In the genomic region with DNA sequence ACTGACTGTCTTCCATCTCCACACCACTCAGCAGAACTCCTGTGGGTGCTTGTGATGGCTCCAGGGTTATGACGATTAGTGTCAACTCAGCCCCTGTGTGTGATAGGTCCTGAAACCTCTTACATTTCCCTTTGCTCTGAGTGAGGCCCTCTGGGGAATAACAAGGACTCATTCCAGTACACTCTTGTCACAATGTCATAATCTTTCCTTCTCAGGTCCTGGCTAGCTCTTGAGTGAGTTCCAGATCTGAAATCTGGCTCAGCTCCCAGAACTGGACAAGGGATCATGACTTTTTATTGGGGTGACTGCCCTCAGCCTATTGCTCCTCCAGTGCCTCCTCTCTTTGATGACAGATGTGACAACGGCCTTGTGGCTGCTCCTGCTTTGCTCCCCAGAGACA, we compare ENCODE assay signal across 13 mouse cellular contexts. TPM values are rescaled to one million over a fixed set of nuclear protein-coding genes. Genes with fewer than 3 reads are reported as not detected.
DNase-seq lines count a peak whose midpoint lies in the region; ATAC-seq and TF ChIP-seq lines count a peak whose summit lies in the region.
"Had no signal": no experiment of that assay in that cellular context is flagged by ENCODE, and none has a peak within 500 bp of the region (broad histone marks: within the 10 kb centered on the region; RNA-seq: fewer than 3 reads in every experiment).

No protein-coding gene starts in this region.

- no peaks in the 10 kb centered on the region for H3K4me1 ChIP-seq in liver, adult 2 months (ENCODE audit: control insufficient read depth, insufficient read depth, low read length)
- peaks cover 16% of the 10 kb centered on the region for H3K4me1 ChIP-seq in heart, embryonic 12.5 days (replicated peaks)
- H3K4me1 ChIP-seq in kidney, embryonic 15.5 days = no peaks in the 10 kb centered on the region
- no peaks in the 10 kb centered on the region for H3K4me1 ChIP-seq in hindbrain, embryonic 16.5 days (ENCODE audit: control insufficient read depth, insufficient read depth, low read depth, low read length)
- H3K4me1 ChIP-seq: limb, embryonic 12.5 days had no signal

- no peak overlapping the region for H3K4me3 ChIP-seq in liver, adult 2 months (ENCODE audit: insufficient read depth, low read depth, low read length)
- H3K4me3 ChIP-seq in heart, embryonic 12.5 days = no peak overlapping the region
- H3K4me3 ChIP-seq in kidney, embryonic 15.5 days (replicated peaks) = no peak overlapping the region
- H3K4me3 ChIP-seq in hindbrain, embryonic 16.5 days (ENCODE audit: low read length) = no peak overlapping the region
- H3K4me3 ChIP-seq: erythroblast, embryonic 14.5 days; limb, embryonic 12.5 days had no signal

- peak; percentile 51; the same call in 1 of the 2 replicates for ATAC-seq in heart, embryonic 12.5 days (ENCODE audit: insufficient number of reproducible peaks, low FRiP score)
- ATAC-seq in kidney, embryonic 15.5 days (replicated peaks; ENCODE audit: low FRiP score) = peak; percentile 36; the same call in 1 of the 2 replicates
- ATAC-seq in hindbrain, embryonic 16.5 days = no peak
- ATAC-seq: inflammation-experienced regulatory T-cells, adult 6 months had no signal

- peaks cover 4% of the 10 kb centered on the region; the same call in 1 of the 2 replicates for H3K9me3 ChIP-seq in heart, embryonic 12.5 days (replicated peaks)
- 0 out of 2 replicates have a peak, but pooled peaks cover 4% of the 10 kb centered on the region for H3K9me3 ChIP-seq in kidney, embryonic 15.5 days (replicated peaks)
- no peaks in the 10 kb centered on the region for H3K9me3 ChIP-seq in hindbrain, embryonic 16.5 days (ENCODE audit: control insufficient read depth, low read length)

- no peak for TF ChIP-seq POLR2A in liver, adult 2 months (IDR thresholded peaks at IDR 0.05; ENCODE audit: extremely low read depth, insufficient read depth, low read length)

- no peaks in the 10 kb centered on the region for H3K79me2 ChIP-seq in liver, adult 2 months (ENCODE audit: control insufficient read depth, insufficient read depth, low read length)

- TF ChIP-seq CTCF in liver, adult 2 months (IDR thresholded peaks at IDR 0.05; ENCODE audit: low read depth, low read length) = no peak

- DNase-seq in liver, adult 2 months (ENCODE audit: extremely low read depth, low read depth, low spot score) = peak; percentile 62
- DNase-seq in liver (no peak), MN1 (ENCODE audit: low spot score) (no peak)
- peak; percentile 57 for DNase-seq in skeletal muscle tissue, adult 2 months (ENCODE audit: low read depth, low spot score)
- no peak for DNase-seq in urinary bladder, postnatal 14 days (ENCODE audit: low spot score)
- DNase-seq: cerebellum, postnatal 14 days; midbrain, embryonic 14.5 days had no signal

- H3K27me3 ChIP-seq in liver, adult 2 months (ENCODE audit: control insufficient read depth, insufficient read depth, low read length) = no peaks in the 10 kb centered on the region
- no peaks in the 10 kb centered on the region for H3K27me3 ChIP-seq in heart, embryonic 12.5 days (replicated peaks)
- H3K27me3 ChIP-seq in kidney, embryonic 15.5 days = no peaks in the 10 kb centered on the region
- H3K27me3 ChIP-seq in hindbrain, embryonic 16.5 days (replicated peaks; ENCODE audit: control insufficient read depth, insufficient read depth, low read length) = no peaks in the 10 kb centered on the region
- H3K27me3 ChIP-seq: limb, embryonic 12.5 days had no signal

- 24% methylated on average over 2 of the region's 2 CpGs for WGBS in liver, adult 2 months
- 19% methylated on average over 2 of the region's 2 CpGs for WGBS in heart, embryonic 12.5 days
- 34% methylated on average over 2 of the region's 2 CpGs for WGBS in kidney, embryonic 15.5 days
- 71% methylated on average over 2 of the region's 2 CpGs for WGBS in hindbrain, embryonic 16.5 days

- H3K36me3 ChIP-seq in liver, adult 2 months (ENCODE audit: control insufficient read depth, insufficient read depth, low read length) = no peaks in the 10 kb centered on the region
- no peaks in the 10 kb centered on the region for H3K36me3 ChIP-seq in heart, embryonic 12.5 days
- H3K36me3 ChIP-seq in kidney, embryonic 15.5 days = no peaks in the 10 kb centered on the region
- no peaks in the 10 kb centered on the region for H3K36me3 ChIP-seq in hindbrain, embryonic 16.5 days (ENCODE audit: control insufficient read depth, insufficient read depth, low read length)
- H3K36me3 ChIP-seq: limb, embryonic 12.5 days had no signal

- H3K4me2 ChIP-seq in heart, embryonic 12.5 days = no peak overlapping the region
- no peak overlapping the region for H3K4me2 ChIP-seq in kidney, embryonic 15.5 days
- H3K4me2 ChIP-seq in hindbrain, embryonic 16.5 days (ENCODE audit: low read length) = no peak overlapping the region
- H3K4me2 ChIP-seq: limb, embryonic 12.5 days had no signal

- no peak overlapping the region for H3K27ac ChIP-seq in liver, adult 2 months (replicated peaks; ENCODE audit: insufficient read depth, low read depth, low read length)
- peak overlapping the region; percentile 74 for H3K27ac ChIP-seq in heart, embryonic 12.5 days (ENCODE audit: poor library complexity, severe bottlenecking)
- no peak overlapping the region for H3K27ac ChIP-seq in kidney, embryonic 15.5 days
- H3K27ac ChIP-seq in hindbrain, embryonic 16.5 days (ENCODE audit: low read depth, low read length) = no peak overlapping the region
- H3K27ac ChIP-seq: limb, embryonic 12.5 days had no signal

- H3K9ac ChIP-seq in liver, adult 2 months (ENCODE audit: low read depth, low read length) = no peak overlapping the region
- no peak overlapping the region for H3K9ac ChIP-seq in heart, embryonic 12.5 days
- H3K9ac ChIP-seq in kidney, embryonic 15.5 days = no peak overlapping the region
- no peak overlapping the region for H3K9ac ChIP-seq in hindbrain, embryonic 16.5 days (ENCODE audit: low read depth, low read length)
- H3K9ac ChIP-seq: limb, embryonic 12.5 days had no signal

RNA-seq across cellular contexts. Expression of a gene that starts 14.8 kb away (rescaled TPM):
- total RNA-seq in liver, adult 2 months (2014; rRNA removed) = 2.6 and 3.7 TPM in 2 replicates
- polyA plus RNA-seq in liver, adult 2 months (2012; rRNA removed) = 1.2 and 2.2 TPM in 2 replicates
- 18.5 and 19.0 TPM in 2 replicates for polyA plus RNA-seq in heart, embryonic 12.5 days (2016; fragmentation: Nextera tagmentation; extraction: Ambion mirVana)
- polyA plus RNA-seq in kidney, embryonic 15.5 days (2015; fragmentation: Nextera tagmentation; extraction: Ambion mirVana) = 21.0 and 22.9 TPM in 2 replicates
- polyA plus RNA-seq in hindbrain, embryonic 16.5 days (2015; fragmentation: Nextera tagmentation; extraction: Ambion mirVana) = 7.8 and 9.1 TPM in 2 replicates

RNA-seq across cellular contexts. Expression of a gene that starts 57.4 kb away (rescaled TPM):
- total RNA-seq in liver, adult 2 months (2014; rRNA removed) = 25.4 and 28.3 TPM in 2 replicates
- 13.2 and 14.6 TPM in 2 replicates for polyA plus RNA-seq in liver, adult 2 months (2012; rRNA removed)
- polyA plus RNA-seq in heart, embryonic 12.5 days (2016; fragmentation: Nextera tagmentation; extraction: Ambion mirVana) = 105 and 118 TPM in 2 replicates
- polyA plus RNA-seq in kidney, embryonic 15.5 days (2015; fragmentation: Nextera tagmentation; extraction: Ambion mirVana) = 140 and 159 TPM in 2 replicates
- polyA plus RNA-seq in hindbrain, embryonic 16.5 days (2015; fragmentation: Nextera tagmentation; extraction: Ambion mirVana) = 80.2 and 91.9 TPM in 2 replicates

Comparison
In these comparisons a context has a peak if more than half of its experiments do, and no peak if none do; other contexts are left out.
1. DNase-seq: peak in liver, adult 2 months (single experiment) and skeletal muscle tissue, adult 2 months (single experiment); none in liver (single experiment), MN1 (single experiment) and urinary bladder, postnatal 14 days (single experiment).